Mouse (Mus musculus) cerebellum, adult 2 months (tissue): ENCODE results near the gene Rhou.

Source experiments
- CTCF ChIP-seq: fragments of 200-500 bp; IDR thresholded peaks from 2 replicates; pipeline ENCODE4 v1.5.1; 2011; ENCODE audit warnings: low read depth, mild to moderate bottlenecking, control low read depth, low read length, moderate library complexity, borderline replicate concordance; ENCODE audit not compliant: insufficient read depth
- POLR2A ChIP-seq: fragments of 200-500 bp; IDR thresholded peaks from 2 replicates; pipeline ENCODE4 v1.6.1; 2011; ENCODE audit warnings: low read length, control low read depth, borderline replicate concordance; ENCODE audit not compliant: insufficient read depth

GRCm38 (mm10) chr8:123700399-123701070 is 46.8 kb downstream of the Rhou start:
- TF ChIP-seq POLR2A (no peak), CTCF (no peak)
